Mouse (Mus musculus) C2C12 (cell line): ENCODE measurements at regions not wholly inside any gene's neighbourhood (a gene's known extent, or its start where the extent isn't known, plus 50 kb on each side); places are given as distances from the start of the nearest gene placed in this dataset.

Source experiments
- CEBPB ChIP-seq: IDR thresholded peaks from one replicate; pipeline ENCODE4 v1.6.1; 2011; ENCODE audit warnings: low read depth, mild to moderate bottlenecking, control low read depth, moderate library complexity
- CTCF ChIP-seq: IDR thresholded peaks from one replicate; pipeline ENCODE4 v1.5.1; 2011; ENCODE audit not compliant: control insufficient read depth, insufficient read depth, insufficient read length

DNA sequence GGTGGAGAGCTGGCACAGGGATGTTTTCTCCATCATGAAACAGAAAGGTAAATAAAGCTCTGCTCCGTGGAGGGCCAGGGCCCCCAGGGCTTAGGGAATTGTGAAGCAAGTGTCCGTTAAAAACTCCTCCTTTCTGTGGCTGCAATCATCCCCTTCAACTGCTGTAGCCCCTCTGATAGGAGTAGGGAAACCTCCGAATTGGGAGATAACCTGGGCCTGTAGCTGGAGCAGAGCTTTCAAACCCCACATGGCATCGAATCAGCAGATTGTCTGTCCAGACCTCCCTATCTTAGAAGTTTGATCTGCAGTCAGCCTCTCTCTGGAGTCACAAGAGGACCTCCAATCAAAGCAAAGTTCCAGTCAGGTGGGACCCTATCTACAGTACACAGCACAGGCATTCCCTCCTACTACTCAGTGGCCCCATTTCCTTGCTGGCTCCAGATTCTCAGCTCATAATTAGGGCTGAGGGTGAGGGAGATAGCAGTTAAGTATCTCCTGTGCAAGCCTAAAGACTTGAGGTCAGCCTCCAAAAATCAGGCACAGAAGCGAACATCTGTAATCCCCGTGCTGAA, 168.8 kb downstream of the Rpl14 start:
- TF ChIP-seq CTCF = no peak
- no peak for TF ChIP-seq CEBPB
